Mouse (Mus musculus) ES-E14 (cell line): ENCODE measurements at regions not wholly inside any gene's neighbourhood (a gene's known extent, or its start where the extent isn't known, plus 50 kb on each side); places are given as distances from the start of the nearest gene placed in this dataset.

ENCODE experiments used
- CHD2 ChIP-seq: IDR thresholded peaks from 2 replicates; pipeline ENCODE4 v1.6.1; 2014; ENCODE audit warnings: mild to moderate bottlenecking, low read depth, low read length, inconsistent platforms
- ZC3H11A ChIP-seq: IDR thresholded peaks from 2 replicates; pipeline ENCODE4 v1.6.1; 2012; ENCODE audit warnings: low read depth, mild to moderate bottlenecking, inconsistent platforms, low read length, borderline replicate concordance
- ZNF384 ChIP-seq: IDR thresholded peaks from 2 replicates; pipeline ENCODE4 v1.6.1; 2012; ENCODE audit warnings: low read depth, low read length, inconsistent platforms

DNA sequence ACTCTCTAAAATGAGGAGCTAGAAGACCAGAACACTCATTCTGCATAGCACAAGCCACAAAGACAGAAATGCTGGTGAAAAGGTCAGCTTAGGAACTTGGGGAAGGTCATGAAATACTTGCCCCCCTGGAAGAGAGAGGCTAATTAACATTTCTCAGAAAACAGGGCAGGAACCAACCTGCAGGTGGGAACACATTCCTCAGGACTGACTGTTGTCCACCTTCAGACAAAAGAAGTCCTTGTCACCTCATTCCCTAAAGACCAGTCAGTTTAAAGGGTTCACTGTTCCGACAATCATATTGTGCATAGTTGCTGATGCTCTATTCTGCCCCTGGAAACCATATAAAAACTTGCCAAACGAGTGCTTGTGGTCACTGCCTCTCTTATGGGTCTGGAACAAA is 333.6 kb upstream of the Ercc4 start:
- TF ChIP-seq ZNF384 (no peak), CHD2 (no peak), ZC3H11A (no peak)
